Mouse (Mus musculus): Measurements from ENCODE around the gene 4930583I09Rik.

DNA sequence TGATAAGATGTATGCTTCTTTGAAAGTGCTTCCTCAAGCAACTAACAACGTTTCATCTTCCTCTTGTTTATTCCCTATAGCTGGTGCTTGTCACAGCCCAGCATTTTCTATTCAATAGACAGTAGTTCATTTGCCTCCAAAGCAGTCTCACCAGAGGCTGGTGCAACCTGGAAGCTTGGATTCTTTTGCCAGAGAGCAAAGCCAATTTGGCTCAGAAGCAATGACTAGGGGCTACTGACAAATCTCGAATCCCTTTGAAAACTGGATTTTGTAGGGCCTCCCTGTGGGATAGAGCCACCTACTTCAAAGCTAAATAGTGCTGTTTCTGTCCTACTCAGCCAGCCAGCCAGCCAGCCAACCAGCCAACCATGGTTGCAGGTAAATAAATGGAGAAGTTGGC, 20.1 kb downstream of the 4930583I09Rik start:
- TF ChIP-seq CTCF (IDR thresholded peaks at IDR 0.05; ENCODE audit: low read depth): no peak
- TF ChIP-seq EP300 (IDR thresholded peaks at IDR 0.05; ENCODE audit: low read depth): no peak
